Mouse (Mus musculus): ENCODE measurements at regions not wholly inside any gene's neighbourhood (a gene's known extent, or its start where the extent isn't known, plus 50 kb on each side); places are given as distances from the start of the nearest gene placed in this dataset.
A peak's percentile ranks its signal among the peaks of the same experiment; 100 is the strongest.

- Histone ChIP-seq H3K4me2 (ENCODE audit: low read depth, low read length) (no peak overlapping the region), H3K27me3 (ENCODE audit: insufficient read depth, low read length) (no peaks in the 10 kb centered on the region), H3K27ac (no peak overlapping the region), H3K9ac (replicated peaks; ENCODE audit: low read length) (no peak overlapping the region), H3K36me3 (ENCODE audit: insufficient read depth, low read length) (no peaks in the 10 kb centered on the region), H3K9me3 (ENCODE audit: low read length) (no peaks in the 10 kb centered on the region), H3K4me3 (ENCODE audit: low read length) (no peak overlapping the region), H3K4me1 (ENCODE audit: insufficient read depth, low read length) (no peaks in the 10 kb centered on the region)
- DNase-seq (ENCODE audit: low spot score) (no peak), ATAC-seq (no peak)
- no peak for TF ChIP-seq CTCF (IDR thresholded peaks at IDR 0.05; ENCODE audit: low read depth)
- 91% methylated on average over 2 of the region's 2 CpGs for WGBS
Observed at GRCm38 (mm10) chr10:95124476-95124875, 179.8 kb upstream of the Plxnc1 start.

- H3K4me1 ChIP-seq (ENCODE audit: insufficient read depth, low read length): 0 out of 2 replicates have a peak, but pooled peaks cover 4% of the 10 kb centered on the region
- ATAC-seq (no peak), DNase-seq (ENCODE audit: low spot score) (no peak)
- H3K9ac ChIP-seq (replicated peaks; ENCODE audit: low read length): no peak overlapping the region
- H3K27ac ChIP-seq: no peak overlapping the region
- H3K36me3 ChIP-seq (ENCODE audit: insufficient read depth, low read length): no peaks in the 10 kb centered on the region
- 78% methylated on average over 4 of the region's 4 CpGs for WGBS
- no peak for TF ChIP-seq CTCF (IDR thresholded peaks at IDR 0.05; ENCODE audit: low read depth)
- no peak overlapping the region for H3K4me2 ChIP-seq (ENCODE audit: low read depth, low read length)
- H3K9me3 ChIP-seq (ENCODE audit: low read length): no peaks in the 10 kb centered on the region
- H3K4me3 ChIP-seq (ENCODE audit: low read length): no peak overlapping the region
- H3K27me3 ChIP-seq (ENCODE audit: insufficient read depth, low read length): no peaks in the 10 kb centered on the region
Observed at GRCm38 (mm10) chr10:95120007-95120406, 175.4 kb upstream of the Plxnc1 start.

GRCm38 (mm10) chr10:95118786-95119351 is 174.2 kb upstream of the Plxnc1 start:
- DNase-seq (ENCODE audit: low spot score): no peak
- no peaks in the 10 kb centered on the region for H3K27me3 ChIP-seq (ENCODE audit: insufficient read depth, low read length)
- no peak overlapping the region for H3K4me2 ChIP-seq (ENCODE audit: low read depth, low read length)
- H3K4me1 ChIP-seq (ENCODE audit: insufficient read depth, low read length): 0 out of 2 replicates have a peak, but pooled peaks cover 4% of the 10 kb centered on the region
- H3K9ac ChIP-seq (replicated peaks; ENCODE audit: low read length): no peak overlapping the region
- H3K36me3 ChIP-seq (ENCODE audit: insufficient read depth, low read length): no peaks in the 10 kb centered on the region
- 63% methylated on average over 8 of the region's 8 CpGs for WGBS
- H3K27ac ChIP-seq: no peak overlapping the region
- no peak overlapping the region for H3K4me3 ChIP-seq (ENCODE audit: low read length)
- no peaks in the 10 kb centered on the region for H3K9me3 ChIP-seq (ENCODE audit: low read length)
- no peak for TF ChIP-seq CTCF (IDR thresholded peaks at IDR 0.05; ENCODE audit: low read depth)
- ATAC-seq: no peak

GRCm38 (mm10) chr10:95117731-95118212 is 173.1 kb upstream of the Plxnc1 start:
- no peaks in the 10 kb centered on the region for H3K9me3 ChIP-seq (ENCODE audit: low read length)
- H3K4me1 ChIP-seq (ENCODE audit: insufficient read depth, low read length): 0 out of 2 replicates have a peak, but pooled peaks cover 4% of the 10 kb centered on the region
- H3K36me3 ChIP-seq (ENCODE audit: insufficient read depth, low read length): no peaks in the 10 kb centered on the region
- no peak for TF ChIP-seq CTCF (IDR thresholded peaks at IDR 0.05; ENCODE audit: low read depth)
- H3K4me3 ChIP-seq (ENCODE audit: low read length): no peak overlapping the region
- peak; percentile 17 for DNase-seq (ENCODE audit: low spot score)
- no peak overlapping the region for H3K4me2 ChIP-seq (ENCODE audit: low read depth, low read length)
- no peak overlapping the region for H3K27ac ChIP-seq
- WGBS: 40% methylated on average over 3 of the region's 3 CpGs
- H3K9ac ChIP-seq (replicated peaks; ENCODE audit: low read length): no peak overlapping the region
- no peak for ATAC-seq
- no peaks in the 10 kb centered on the region for H3K27me3 ChIP-seq (ENCODE audit: insufficient read depth, low read length)

GRCm38 (mm10) chr10:95117041-95117730 is 172.6 kb upstream of the Plxnc1 start:
- 56% methylated on average over 6 of the region's 6 CpGs for WGBS

GRCm38 (mm10) chr10:95116579-95117011 is 172.0 kb upstream of the Plxnc1 start:
- ATAC-seq (no peak), DNase-seq (ENCODE audit: low spot score) (no peak)
- WGBS: 59% methylated on average over 3 of the region's 3 CpGs
- Histone ChIP-seq H3K9me3 (ENCODE audit: low read length) (no peaks in the 10 kb centered on the region), H3K4me2 (ENCODE audit: low read depth, low read length) (no peak overlapping the region), H3K4me1 (ENCODE audit: insufficient read depth, low read length) (0 out of 2 replicates have a peak, but pooled peaks cover 4% of the 10 kb centered on the region), H3K27ac (no peak overlapping the region), H3K9ac (replicated peaks; ENCODE audit: low read length) (no peak overlapping the region), H3K4me3 (ENCODE audit: low read length) (no peak overlapping the region), H3K27me3 (ENCODE audit: insufficient read depth, low read length) (no peaks in the 10 kb centered on the region), H3K36me3 (ENCODE audit: insufficient read depth, low read length) (no peaks in the 10 kb centered on the region)
- no peak for TF ChIP-seq CTCF (IDR thresholded peaks at IDR 0.05; ENCODE audit: low read depth)

More at GRCm38 (mm10) chr10:95117041-95117730, 172.6 kb upstream of the Plxnc1 start:
- Histone ChIP-seq H3K27me3 (ENCODE audit: insufficient read depth, low read length) (no peaks in the 10 kb centered on the region), H3K4me1 (ENCODE audit: insufficient read depth, low read length) (0 out of 2 replicates have a peak, but pooled peaks cover 4% of the 10 kb centered on the region), H3K9ac (replicated peaks; ENCODE audit: low read length) (no peak overlapping the region), H3K36me3 (ENCODE audit: insufficient read depth, low read length) (no peaks in the 10 kb centered on the region), H3K9me3 (ENCODE audit: low read length) (no peaks in the 10 kb centered on the region), H3K4me3 (ENCODE audit: low read length) (no peak overlapping the region), H3K4me2 (ENCODE audit: low read depth, low read length) (no peak overlapping the region), H3K27ac (no peak overlapping the region)
- ATAC-seq: no peak
- no peak for TF ChIP-seq CTCF (IDR thresholded peaks at IDR 0.05; ENCODE audit: low read depth)
- peak; percentile 52 for DNase-seq (ENCODE audit: low spot score)

Measured in hindbrain, postnatal 0 days (tissue).